Mouse (Mus musculus): ENCODE measurements around the gene Snorc. TPM values are rescaled to one million over a fixed set of nuclear protein-coding genes. Genes with fewer than 3 reads are reported as not detected.

The Snorc gene
- polyA plus RNA-seq, 1 experiment = not detected

DNA sequence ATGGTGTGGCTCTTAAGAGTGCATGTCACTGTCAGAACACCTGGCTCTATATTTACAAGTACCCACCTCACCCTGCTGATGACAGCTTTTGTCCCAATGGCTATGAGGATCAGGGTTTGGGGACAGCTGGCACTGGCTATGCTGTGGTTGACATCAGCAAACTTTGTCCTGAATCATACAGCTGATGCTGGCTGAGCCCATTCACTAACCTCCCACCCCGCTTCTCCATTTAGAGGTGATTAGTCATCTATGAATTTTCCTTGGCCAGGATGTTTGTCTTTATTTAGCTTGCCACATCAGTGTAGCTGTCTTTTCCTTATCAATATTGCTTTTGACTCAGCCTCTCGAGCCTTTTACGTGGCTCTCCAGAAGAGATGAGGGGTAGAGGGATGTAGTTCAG, 22.2 kb downstream of the Snorc start:
- no peak for DNase-seq

DNA sequence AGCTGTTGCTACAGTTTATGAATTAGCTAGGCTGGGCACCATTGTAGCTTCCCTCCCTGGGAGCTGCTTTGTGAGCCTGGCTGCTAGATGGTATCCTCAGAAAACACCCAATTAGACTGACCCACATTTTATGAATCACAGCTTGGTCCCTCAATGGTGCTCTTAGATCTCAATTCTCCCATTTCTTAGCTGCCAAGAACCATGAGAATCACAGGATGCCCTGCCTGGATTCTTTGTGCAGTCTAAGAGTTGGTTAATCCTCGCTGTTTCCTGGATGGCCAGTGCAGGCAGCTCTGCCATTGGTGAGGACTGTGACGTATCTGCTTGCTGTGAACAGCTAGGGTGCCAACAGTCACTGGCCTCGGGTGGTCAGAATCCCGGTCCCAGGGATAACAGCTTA, 23.5 kb downstream of the Snorc start:
- TF ChIP-seq CTCF (conservative IDR thresholded peaks at IDR 0.05; ENCODE audit: insufficient read depth, insufficient read length, low read depth, low read length) = no peak
- TF ChIP-seq POLR2A (IDR thresholded peaks at IDR 0.05; ENCODE audit: low read depth, low read length) = no peak
- Histone ChIP-seq H3K27me3 (replicated peaks; ENCODE audit: control insufficient read depth, insufficient read depth, low read length) (no peaks in the 10 kb centered on the region), H3K4me3 (ENCODE audit: insufficient read depth, low read depth, low read length) (no peak overlapping the region), H3K4me1 (ENCODE audit: control insufficient read depth, insufficient read depth, low read length) (no peaks in the 10 kb centered on the region), H3K27ac (ENCODE audit: insufficient read depth, low read depth, low read length) (no peak overlapping the region), H3K36me3 (ENCODE audit: control insufficient read depth, insufficient read depth, low read length) (no peaks in the 10 kb centered on the region)
- DNase-seq = no peak
- WGBS = 79% methylated on average over 4 of the region's 4 CpGs

More for the DNA sequence above, 22.2 kb downstream of the Snorc start:
- H3K27ac ChIP-seq (ENCODE audit: insufficient read depth, low read depth, low read length) = no peak overlapping the region
- no peaks in the 10 kb centered on the region for H3K36me3 ChIP-seq (ENCODE audit: control insufficient read depth, insufficient read depth, low read length)
- 90% methylated on average over 3 of the region's 3 CpGs for WGBS
- H3K4me3 ChIP-seq (ENCODE audit: insufficient read depth, low read depth, low read length) = no peak overlapping the region
- no peak for TF ChIP-seq POLR2A (IDR thresholded peaks at IDR 0.05; ENCODE audit: low read depth, low read length)
- no peak for TF ChIP-seq CTCF (conservative IDR thresholded peaks at IDR 0.05; ENCODE audit: insufficient read depth, insufficient read length, low read depth, low read length)
- H3K27me3 ChIP-seq (replicated peaks; ENCODE audit: control insufficient read depth, insufficient read depth, low read length) = no peaks in the 10 kb centered on the region
- H3K4me1 ChIP-seq (ENCODE audit: control insufficient read depth, insufficient read depth, low read length) = no peaks in the 10 kb centered on the region

DNA sequence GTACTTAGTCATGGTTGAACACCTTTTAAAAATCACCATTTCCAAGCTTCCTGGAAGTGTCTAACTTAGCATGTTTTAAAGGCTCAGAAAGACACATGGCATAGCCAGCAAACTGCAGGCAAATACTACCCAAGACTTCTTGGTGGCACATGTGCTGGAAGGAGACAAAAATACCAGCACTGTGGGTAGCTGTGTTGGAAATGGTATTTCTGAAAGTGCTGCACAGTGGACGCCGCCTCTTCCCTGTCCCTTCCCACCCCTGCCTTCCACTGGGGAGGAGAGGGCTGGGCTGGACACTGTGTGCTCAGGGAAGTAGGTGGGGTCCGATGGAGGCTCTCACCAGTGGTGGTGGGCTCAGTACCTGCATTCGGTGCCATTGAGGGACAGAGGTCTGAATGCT, 35.5 kb downstream of the Snorc start:
- Histone ChIP-seq H3K4me3 (ENCODE audit: insufficient read depth, low read depth, low read length) (no peak overlapping the region), H3K27ac (ENCODE audit: insufficient read depth, low read depth, low read length) (no peak overlapping the region), H3K36me3 (ENCODE audit: control insufficient read depth, insufficient read depth, low read length) (no peaks in the 10 kb centered on the region; the same call in 1 of the 2 replicates), H3K4me1 (ENCODE audit: control insufficient read depth, insufficient read depth, low read length) (no peaks in the 10 kb centered on the region), H3K27me3 (replicated peaks; ENCODE audit: control insufficient read depth, insufficient read depth, low read length) (no peaks in the 10 kb centered on the region)
- TF ChIP-seq CTCF (conservative IDR thresholded peaks at IDR 0.05; ENCODE audit: insufficient read depth, insufficient read length, low read depth, low read length) = no peak
- WGBS = 86% methylated on average over 4 of the region's 4 CpGs
- DNase-seq = no peak

DNA sequence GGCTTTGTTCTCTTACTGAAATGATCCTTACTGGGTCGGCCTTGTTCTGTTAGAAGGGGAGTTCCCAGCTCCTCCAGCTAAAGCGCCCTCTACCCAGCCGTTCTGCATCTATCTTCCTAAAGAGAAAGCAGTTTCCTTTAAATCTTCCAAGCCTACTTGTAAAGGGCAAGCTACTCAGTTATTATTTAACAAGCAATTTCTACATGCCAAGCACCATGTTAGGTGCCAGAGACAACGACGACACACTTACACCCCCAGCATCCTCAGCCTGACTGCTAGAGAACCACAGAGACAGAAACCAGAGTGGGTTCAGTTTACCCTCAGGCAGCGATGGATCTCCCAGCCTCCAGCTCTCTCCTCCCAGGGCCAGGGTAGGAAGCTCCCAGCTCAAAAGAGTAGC, 37.8 kb downstream of the Snorc start:
- Histone ChIP-seq H3K27ac (ENCODE audit: insufficient read depth, low read depth, low read length) (no peak overlapping the region), H3K27me3 (replicated peaks; ENCODE audit: control insufficient read depth, insufficient read depth, low read length) (no peaks in the 10 kb centered on the region), H3K4me3 (ENCODE audit: insufficient read depth, low read depth, low read length) (no peak overlapping the region), H3K36me3 (ENCODE audit: control insufficient read depth, insufficient read depth, low read length) (no peaks in the 10 kb centered on the region), H3K4me1 (ENCODE audit: control insufficient read depth, insufficient read depth, low read length) (no peaks in the 10 kb centered on the region)
- peak; percentile 71 for DNase-seq
- TF ChIP-seq POLR2A (IDR thresholded peaks at IDR 0.05; ENCODE audit: low read depth, low read length) = no peak
- TF ChIP-seq CTCF (conservative IDR thresholded peaks at IDR 0.05; ENCODE audit: insufficient read depth, insufficient read length, low read depth, low read length) = no peak
- 45% methylated on average over 6 of the region's 6 CpGs for WGBS

DNA sequence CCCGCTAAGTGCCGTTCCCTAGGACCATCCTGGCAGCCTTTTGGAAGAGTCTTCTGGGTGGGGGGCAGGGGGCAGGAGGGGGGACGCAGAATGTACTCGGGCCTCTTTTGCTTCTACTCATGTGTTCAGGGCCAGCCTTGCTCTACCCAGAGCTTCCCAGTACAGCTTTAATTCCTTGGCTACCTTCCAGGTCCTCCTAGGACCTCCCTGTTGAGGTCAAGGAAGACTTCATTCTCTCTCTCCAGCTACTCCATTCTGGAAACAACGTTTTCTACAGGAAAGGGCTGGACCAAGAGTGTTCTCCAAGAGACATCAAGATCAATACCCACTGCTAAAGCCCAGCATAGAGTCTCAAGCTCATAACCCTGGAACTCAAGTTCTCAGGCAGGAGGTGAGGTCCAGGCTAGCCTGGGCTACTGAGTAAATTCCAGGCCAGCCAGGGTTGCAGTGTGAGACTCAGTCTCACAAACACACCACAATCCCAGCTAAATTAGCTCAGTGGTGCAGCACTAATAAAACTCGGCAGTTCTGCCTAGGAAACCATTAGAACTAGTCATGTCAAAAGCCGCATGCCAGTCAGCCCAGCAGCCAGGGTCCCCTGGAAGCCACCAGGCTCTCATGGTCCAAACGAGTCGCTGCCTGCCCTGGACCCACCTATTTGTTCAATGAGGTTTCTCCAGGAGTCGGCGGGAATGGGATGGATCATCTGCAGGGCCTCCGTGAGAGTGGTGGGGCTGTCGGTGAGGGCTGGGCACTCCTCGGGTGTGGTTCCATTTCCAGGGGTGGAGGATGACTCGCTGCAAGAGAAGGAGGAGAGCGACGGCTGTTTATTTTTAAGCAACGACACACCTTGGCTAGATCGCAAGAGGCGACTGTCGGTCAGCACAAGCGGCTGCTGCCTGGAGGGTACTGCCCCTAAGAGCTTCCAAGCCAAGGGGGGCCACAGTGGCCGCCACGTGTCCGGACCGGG, 38.8 kb downstream of the Snorc start:
- H3K36me3 ChIP-seq (ENCODE audit: control insufficient read depth, insufficient read depth, low read length) = no peaks in the 10 kb centered on the region
- TF ChIP-seq POLR2A (IDR thresholded peaks at IDR 0.05; ENCODE audit: low read depth, low read length) (no peak), CTCF (conservative IDR thresholded peaks at IDR 0.05; ENCODE audit: insufficient read depth, insufficient read length, low read depth, low read length) (no peak)
- no peaks in the 10 kb centered on the region for H3K27me3 ChIP-seq (replicated peaks; ENCODE audit: control insufficient read depth, insufficient read depth, low read length)
- H3K27ac ChIP-seq (ENCODE audit: insufficient read depth, low read depth, low read length) = no peak overlapping the region
- no peaks in the 10 kb centered on the region for H3K4me1 ChIP-seq (ENCODE audit: control insufficient read depth, insufficient read depth, low read length)
- peak; percentile 23 for DNase-seq
- 37% methylated on average over 26 of the region's 26 CpGs for WGBS
- H3K4me3 ChIP-seq (ENCODE audit: insufficient read depth, low read depth, low read length) = 0 out of 2 replicates have a peak overlapping the region, but pooled peaks have one; percentile 43

DNA sequence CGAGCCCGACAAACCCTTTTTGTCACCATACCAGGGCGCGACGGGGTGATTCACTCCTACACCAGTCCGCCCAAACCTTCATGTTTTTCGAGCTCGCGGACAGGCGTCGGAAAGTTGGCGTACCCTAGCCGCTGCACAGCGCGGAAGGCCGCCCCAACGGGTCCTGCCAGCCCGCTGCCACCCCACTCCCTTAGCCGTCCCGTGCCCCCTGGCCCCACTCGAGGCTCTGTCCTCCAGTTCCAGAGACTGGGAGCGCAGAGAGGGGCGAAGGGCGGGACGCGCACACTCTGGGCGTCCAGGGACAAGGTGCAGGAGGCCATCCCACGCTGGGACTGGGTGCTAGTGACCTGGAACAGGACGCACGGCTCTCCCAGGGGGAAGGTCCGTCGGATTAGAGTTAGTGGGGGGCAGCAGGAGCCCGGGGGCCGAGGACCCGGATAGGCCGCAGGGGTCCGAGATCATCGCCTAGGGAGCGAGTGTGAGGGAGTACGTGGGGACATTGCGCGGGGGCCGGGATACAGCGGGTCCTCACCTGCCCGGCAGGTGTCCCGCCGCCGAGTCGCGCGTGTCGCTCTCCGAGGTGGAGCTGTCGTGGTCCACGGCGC, 39.6 kb downstream of the Snorc start, which contains the start of gene Neu2:
Gene Neu2 (plus strand): TSS at position 329 of the 605 bp plus-strand sequence.
- DNase-seq = peak; percentile 70
- H3K27me3 ChIP-seq (replicated peaks; ENCODE audit: control insufficient read depth, insufficient read depth, low read length) = no peaks in the 10 kb centered on the region
- H3K4me1 ChIP-seq (ENCODE audit: control insufficient read depth, insufficient read depth, low read length) = no peaks in the 10 kb centered on the region
- peak within 1 kb of the TSS; percentile 43 for H3K4me3 ChIP-seq (ENCODE audit: insufficient read depth, low read depth, low read length)
- no peaks in the 10 kb centered on the region for H3K36me3 ChIP-seq (ENCODE audit: control insufficient read depth, insufficient read depth, low read length)
- no peak for TF ChIP-seq CTCF (conservative IDR thresholded peaks at IDR 0.05; ENCODE audit: insufficient read depth, insufficient read length, low read depth, low read length)
- no peak for TF ChIP-seq POLR2A (IDR thresholded peaks at IDR 0.05; ENCODE audit: low read depth, low read length)
- 6% methylated on average over 56 of the region's 56 CpGs for WGBS
- H3K27ac ChIP-seq (ENCODE audit: insufficient read depth, low read depth, low read length) = no peak within 1 kb of the TSS

DNA sequence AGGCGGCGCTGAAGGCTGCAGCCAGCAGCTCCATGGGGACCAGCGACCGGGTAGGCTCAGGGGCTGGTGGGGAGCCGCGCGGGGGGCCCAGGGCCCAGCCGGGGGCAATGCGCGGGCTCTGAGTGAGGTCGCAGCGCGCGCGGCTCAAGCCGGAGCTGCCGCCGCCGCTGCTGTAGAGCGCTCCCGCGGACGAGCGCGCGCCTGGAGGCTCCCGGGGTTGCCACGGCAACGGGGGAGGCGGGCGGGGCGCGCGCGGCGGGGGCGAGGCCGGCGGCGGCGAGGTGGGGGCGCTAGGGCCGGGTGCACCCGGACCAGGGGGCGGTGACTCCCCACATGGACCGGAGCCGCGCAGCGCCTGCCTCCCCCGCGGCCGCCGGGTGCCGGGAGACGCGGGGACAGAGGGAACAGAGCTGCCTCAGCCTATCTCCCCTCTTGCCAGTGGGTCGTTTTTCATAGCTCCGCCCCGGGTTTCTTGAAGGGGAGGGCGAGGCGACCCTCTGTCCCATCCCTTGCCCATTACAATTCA, 40.2 kb downstream of the Snorc start:
- WGBS = 1% methylated on average over 57 of the region's 61 CpGs
- peak overlapping the region; percentile 43 for H3K4me3 ChIP-seq (ENCODE audit: insufficient read depth, low read depth, low read length)
- no peaks in the 10 kb centered on the region for H3K4me1 ChIP-seq (ENCODE audit: control insufficient read depth, insufficient read depth, low read length)
- H3K36me3 ChIP-seq (ENCODE audit: control insufficient read depth, insufficient read depth, low read length) = no peaks in the 10 kb centered on the region
- H3K27me3 ChIP-seq (replicated peaks; ENCODE audit: control insufficient read depth, insufficient read depth, low read length) = no peaks in the 10 kb centered on the region
- H3K27ac ChIP-seq (ENCODE audit: insufficient read depth, low read depth, low read length) = no peak overlapping the region
- peak; percentile 44 for DNase-seq
- TF ChIP-seq CTCF (conservative IDR thresholded peaks at IDR 0.05; ENCODE audit: insufficient read depth, insufficient read length, low read depth, low read length) = no peak
- no peak for TF ChIP-seq POLR2A (IDR thresholded peaks at IDR 0.05; ENCODE audit: low read depth, low read length)

Measured in kidney, adult 2 months (tissue).